8 mouse cellular contexts compared by ENCODE assay signal in genomic region chr11:32347607-32348432, GRCm38 (mm10). TPM values are rescaled to one million over a fixed set of nuclear protein-coding genes. Genes with fewer than 3 reads are reported as not detected.
A peak's percentile ranks its signal among the peaks of the same experiment; 100 is the strongest.
DNase-seq lines count a peak whose midpoint lies in the region; ATAC-seq lines count a peak whose summit lies in the region.

TSS of gene Sh3pxd2b (plus strand) at chr11:32347820.

- peak within 1 kb of the TSS; percentile 96 for H3K9ac ChIP-seq in embryonic facial prominence, embryonic 13.5 days

- ATAC-seq in erythroblast, adult 5-6 weeks (replicated peaks; ENCODE audit: low FRiP score, poor library complexity, severe bottlenecking): no peak
- ATAC-seq in embryonic facial prominence, embryonic 13.5 days (ENCODE audit: insufficient number of reproducible peaks, insufficient read depth, low FRiP score, low TSS enrichment, low read depth): peak; percentile 79

- no peaks in the 10 kb centered on the region for H3K36me3 ChIP-seq in erythroblast, embryonic 14.5 days (ENCODE audit: control insufficient read depth)
- H3K36me3 ChIP-seq in embryonic facial prominence, embryonic 13.5 days: peaks cover 24% of the 10 kb centered on the region

- H3K4me2 ChIP-seq in embryonic facial prominence, embryonic 13.5 days: peak within 1 kb of the TSS; percentile 92

- H3K4me1 ChIP-seq in erythroblast, embryonic 14.5 days (ENCODE audit: control insufficient read depth): peaks cover 25% of the 10 kb centered on the region
- peaks cover 33% of the 10 kb centered on the region for H3K4me1 ChIP-seq in embryonic facial prominence, embryonic 13.5 days

- H3K27me3 ChIP-seq in erythroblast, embryonic 14.5 days (ENCODE audit: control insufficient read depth): peaks cover 61% of the 10 kb centered on the region
- H3K27me3 ChIP-seq in embryonic facial prominence, embryonic 13.5 days: no peaks in the 10 kb centered on the region

- under 1% methylated on average over 83 of the region's 86 CpGs for WGBS in embryonic facial prominence, embryonic 13.5 days

- peak within 1 kb of the TSS; percentile 65 for H3K4me3 ChIP-seq in erythroblast, embryonic 14.5 days (replicated peaks)
- H3K4me3 ChIP-seq in embryonic facial prominence, embryonic 13.5 days: peak within 1 kb of the TSS; percentile 79

- peak; percentile 86 for DNase-seq in adrenal gland, adult 2 months
- DNase-seq in heart, postnatal 10 days: peak; percentile 74
- peak in 1 of 2 experiments; percentile 76 for DNase-seq in layer of hippocampus, postnatal 10 days (ENCODE audit: low spot score in 2 of 2)
- peak; percentile 75 for DNase-seq in lung, postnatal 10 days
- peak; percentile 59 for DNase-seq in right cerebral cortex, postnatal 14 days

- no peaks in the 10 kb centered on the region for H3K9me3 ChIP-seq in erythroblast, embryonic 14.5 days (ENCODE audit: control insufficient read depth, low read length)
- 0 out of 2 replicates have a peak, but pooled peaks cover 7% of the 10 kb centered on the region for H3K9me3 ChIP-seq in embryonic facial prominence, embryonic 13.5 days

- intact Hi-C loops in heart, postnatal 10 days (cut with DNase I): loop anchor here (5.0 to 10.0 kb wide), 2 partner anchors 34 to 357 kb away; no protein-coding TSS in a partner anchor

- H3K27ac ChIP-seq in embryonic facial prominence, embryonic 13.5 days: peak within 1 kb of the TSS; percentile 90

RNA-seq across cellular contexts. Expression of gene Sh3pxd2b, which starts in this region (rescaled TPM):
- 0.02 and 0.05 TPM in 2 replicates for polyA plus RNA-seq in erythroblast, embryonic 14.5 days (2012)
- 0.42 and 0.96 TPM in 2 replicates for total RNA-seq in erythroblast, adult 5-6 weeks (2015; ENCODE audit: low replicate concordance)
- 0.28 and 0.85 TPM in 2 replicates for total RNA-seq in erythroblast, adult 5-6 weeks (2017; ENCODE audit: low replicate concordance)
- total RNA-seq in adrenal gland, adult 2 months (2021): 1 to 10 TPM; 5.2 to 7.4 TPM
- polyA plus RNA-seq in adrenal gland, adult 2 months (2012; rRNA removed): 3.0 and 3.4 TPM in 2 replicates
- 29.4 and 30.1 TPM in 2 replicates for polyA plus RNA-seq in embryonic facial prominence, embryonic 13.5 days (2015; fragmentation: Nextera tagmentation; extraction: Ambion mirVana)
- total RNA-seq in heart, postnatal 10 days (2021): 10 to 100 TPM; 27.6 to 29.6 TPM
- 10 to 100 TPM; 28.3 to 28.5 TPM for total RNA-seq in layer of hippocampus, postnatal 10 days (2021)
